Mouse (Mus musculus) embryo, embryonic 10 days (tissue): Measurements from ENCODE around the gene Ssxb6.
"Not testable (repeated sequence)": the region's sequence is repeated elsewhere in the genome, so short reads cannot be mapped to it uniquely, and the experiment has no call there.

Source experiments
- DNase-seq: peaks from one replicate; pipeline ENCODE4 v3.0.0-alpha.2; 2015; ENCODE audit warnings: low spot score

Gene Ssxb6

GRCm38 (mm10) chrX:8548155-8548554 is at the start of gene Ssxb6:
Ssxb6 (minus strand) TSS chrX:8548255.
- not testable (repeated sequence) for DNase-seq

GRCm38 (mm10) chrX:8591716-8592115 is 43.7 kb upstream of the Ssxb6 start, which contains the start of gene Ssxb3:
Ssxb3 (minus strand) TSS chrX:8591816.
- DNase-seq: not testable (repeated sequence)

- DNase-seq: no peak
Measured at GRCm38 (mm10) chrX:8524854-8525253, 23.2 kb downstream of the Ssxb6 start, which contains the start of gene Gm14459. Gm14459 (minus strand) TSS chrX:8524954.
